Mouse (Mus musculus): ENCODE data around the gene Aamdc. TPM values are rescaled to one million over a fixed set of nuclear protein-coding genes. Genes with fewer than 3 reads are reported as not detected.

The Aamdc gene
- total RNA-seq (2021): 100 to 1,000 TPM; 113 to 130 TPM
- long read RNA-seq, experiment 1, transcript Aamdc-213 (5 exons, 883 nt): major isoform, 55 of 96 reads
- long read RNA-seq, experiment 1, transcript Aamdc-206 (4 exons, 789 nt): minor isoform, 13 of 96 reads
- long read RNA-seq, experiment 1, transcript Aamdc-202 (4 exons, 776 nt): minor isoform, 8 of 96 reads
- long read RNA-seq, experiment 1, partial matches to known transcripts: 2 of 96 reads
- long read RNA-seq, experiment 1, other reads (novel, unspliced or antisense): 15 of 96 reads
- long read RNA-seq, experiment 2, transcript Aamdc-213 (5 exons, 883 nt): major isoform, 67 of 132 reads
- long read RNA-seq, experiment 2, transcript Aamdc-206 (4 exons, 789 nt): minor isoform, 23 of 132 reads
- long read RNA-seq, experiment 2, transcript Aamdc-202 (4 exons, 776 nt): minor isoform, 6 of 132 reads
- long read RNA-seq, experiment 2, partial matches to known transcripts: 1 of 132 reads
- long read RNA-seq, experiment 2, other reads (novel, unspliced or antisense): 29 of 132 reads

GRCm38 (mm10) chr7:97579067-97579975 lies at the start of gene Aamdc, which contains the start of gene Rsf1:
Gene Aamdc (minus strand): TSS chr7:97579497.
Gene Rsf1 (plus strand): TSS chr7:97579889.
- peak; percentile 97 for DNase-seq
- intact Hi-C loops (cut with DNase I): loop anchor here (1.0 to 5.0 kb wide), 5 partner anchors 73 to 155 kb away; partner anchors contain the start of genes Clns1a and Ints4
- peak; percentile 83 for TF ChIP-seq CTCF (IDR thresholded peaks at IDR 0.05)
- peak within 1 kb of the TSS; percentile 86 for H3K4me3 ChIP-seq
- peak within 1 kb of the TSS; percentile 98 for H3K27ac ChIP-seq

- no peak for TF ChIP-seq CTCF (IDR thresholded peaks at IDR 0.05)
- no peak for DNase-seq
- intact Hi-C loops (cut with DNase I): loop anchor here (5.0 kb wide), 1 partner anchor 41 kb away; no protein-coding TSS in a partner anchor
- Histone ChIP-seq H3K4me3 (no peak overlapping the region), H3K27ac (no peak overlapping the region)
Measured at GRCm38 (mm10) chr7:97623402-97623801, 44.1 kb upstream of the Aamdc start.

GRCm38 (mm10) chr7:97622676-97623075 lies 43.4 kb upstream of the Aamdc start:
- intact Hi-C loops (cut with DNase I): loop anchor here (5.0 kb wide), 1 partner anchor 40 kb away; no protein-coding TSS in a partner anchor
- no peak for TF ChIP-seq CTCF (IDR thresholded peaks at IDR 0.05)

GRCm38 (mm10) chr7:97621346-97621745 lies 42.0 kb upstream of the Aamdc start:
- DNase-seq: no peak
- intact Hi-C loops (cut with DNase I): loop anchor here (5.0 kb wide), 1 partner anchor 39 kb away; no protein-coding TSS in a partner anchor
- no peak overlapping the region for H3K4me3 ChIP-seq
- no peak for TF ChIP-seq CTCF (IDR thresholded peaks at IDR 0.05)
- no peak overlapping the region for H3K27ac ChIP-seq

More at GRCm38 (mm10) chr7:97622676-97623075, 43.4 kb upstream of the Aamdc start:
- H3K4me3 ChIP-seq: no peak overlapping the region
- DNase-seq: no peak
- no peak overlapping the region for H3K27ac ChIP-seq

DNA sequence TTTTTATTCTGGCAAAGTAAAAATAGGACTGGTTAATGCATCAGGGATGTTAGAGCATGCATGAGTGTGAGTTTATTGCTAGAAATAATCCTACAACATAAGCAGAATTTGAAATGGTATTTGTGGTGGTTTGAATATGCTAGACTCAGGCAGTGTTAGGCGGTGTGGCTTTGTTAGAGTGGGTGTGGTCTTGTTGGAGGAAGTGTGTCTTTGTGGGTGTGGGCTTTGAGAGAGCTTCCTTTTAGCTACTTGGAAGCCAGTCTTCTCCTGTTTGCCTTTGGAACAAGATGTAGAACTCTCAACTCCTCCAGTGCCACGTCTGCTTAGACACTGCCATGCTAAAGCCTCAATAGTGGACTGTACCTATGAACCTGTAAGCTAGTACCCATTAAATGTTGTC lies 19.3 kb upstream of the Aamdc start:
- DNase-seq: no peak
- no peak overlapping the region for H3K4me3 ChIP-seq
- intact Hi-C loops (cut with DNase I): no loop called here
- no peak overlapping the region for H3K27ac ChIP-seq
- no peak for TF ChIP-seq CTCF (IDR thresholded peaks at IDR 0.05)

DNA sequence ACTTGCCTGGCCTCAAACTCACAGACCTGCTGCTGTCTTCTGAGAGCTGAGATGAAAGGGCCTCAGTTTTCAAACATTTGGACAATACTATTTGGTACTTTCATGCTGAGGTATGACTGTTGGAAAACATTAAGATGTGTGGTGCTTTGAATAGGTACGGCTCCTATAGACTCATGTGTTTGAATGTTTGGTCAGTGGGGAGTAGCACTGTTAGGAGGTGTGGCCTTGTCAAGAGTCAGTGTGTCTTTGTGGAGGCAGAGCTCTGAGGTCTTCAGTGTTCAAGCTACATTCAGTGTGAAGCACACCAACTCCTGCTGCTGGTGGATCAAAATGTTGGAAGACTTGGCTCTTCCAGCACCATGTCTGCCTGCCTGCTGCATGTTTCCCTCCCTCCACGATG lies 14.2 kb upstream of the Aamdc start:
- TF ChIP-seq CTCF (IDR thresholded peaks at IDR 0.05): no peak
- no peak for DNase-seq
- no peak overlapping the region for H3K27ac ChIP-seq
- intact Hi-C loops (cut with DNase I): no loop called here
- no peak overlapping the region for H3K4me3 ChIP-seq

- intact Hi-C loops (cut with DNase I): no loop called here
- H3K27ac ChIP-seq: no peak overlapping the region
- H3K4me3 ChIP-seq: no peak overlapping the region
- no peak for DNase-seq
- TF ChIP-seq CTCF (IDR thresholded peaks at IDR 0.05): no peak
Measured at GRCm38 (mm10) chr7:97592396-97592795, 13.1 kb upstream of the Aamdc start.

- H3K4me3 ChIP-seq: no peak overlapping the region
- no peak for DNase-seq
- H3K27ac ChIP-seq: no peak overlapping the region
- intact Hi-C loops (cut with DNase I): no loop called here
- TF ChIP-seq CTCF (IDR thresholded peaks at IDR 0.05): no peak
Measured at GRCm38 (mm10) chr7:97591336-97591735, 12.0 kb upstream of the Aamdc start.

GRCm38 (mm10) chr7:97590488-97590887 lies 11.2 kb upstream of the Aamdc start:
- no peak for TF ChIP-seq CTCF (IDR thresholded peaks at IDR 0.05)
- no peak overlapping the region for H3K27ac ChIP-seq
- no peak for DNase-seq
- intact Hi-C loops (cut with DNase I): no loop called here
- H3K4me3 ChIP-seq: no peak overlapping the region

GRCm38 (mm10) chr7:97588506-97588905 lies 9.2 kb upstream of the Aamdc start:
- TF ChIP-seq CTCF (IDR thresholded peaks at IDR 0.05): no peak
- intact Hi-C loops (cut with DNase I): no loop called here
- DNase-seq: no peak
- H3K4me3 ChIP-seq: no peak overlapping the region
- H3K27ac ChIP-seq: no peak overlapping the region

GRCm38 (mm10) chr7:97580843-97581214 lies 1.5 kb upstream of the Aamdc start:
- intact Hi-C loops (cut with DNase I): loop anchor here (5.0 kb wide), 1 partner anchor 41 kb away; no protein-coding TSS in a partner anchor
- peak; percentile 29; the same call in 1 of the 2 replicates for TF ChIP-seq CTCF (IDR thresholded peaks at IDR 0.05)
- peak overlapping the region; percentile 98 for H3K27ac ChIP-seq
- peak; percentile 88 for DNase-seq
- peak overlapping the region; percentile 86 for H3K4me3 ChIP-seq

Measured in gastrocnemius, adult 2 months (tissue).